Mouse (Mus musculus) embryonic facial prominence, embryonic 14.5 days (tissue): ENCODE measurements at regions not wholly inside any gene's neighbourhood (a gene's known extent, or its start where the extent isn't known, plus 50 kb on each side); places are given as distances from the start of the nearest gene placed in this dataset.

Experiments
- ATAC-seq: fragments of 200-750 bp; cut with Nextera tagmentation; 2 replicates; pipeline ENCODE4 v1.8.0; 2017; ENCODE audit warnings: low read depth, moderate number of reproducible peaks, moderate TSS enrichment
- DNase-seq: peaks from one replicate; pipeline ENCODE4 v3.0.0-alpha.2; 2015; ENCODE audit warnings: low spot score
- H3K27ac ChIP-seq: fragments of 300-500 bp; sonication (generic); replicated peaks from 2 replicates; pipeline ENCODE4 v1.5.1; 2014; ENCODE audit warnings: low read depth, mild to moderate bottlenecking, low read length, moderate library complexity
- H3K27me3 ChIP-seq: fragments of 300-500 bp; sonication (generic); replicated peaks from 2 replicates; pipeline ENCODE4 v1.6.1; 2014; ENCODE audit warnings: low read length; ENCODE audit not compliant: control insufficient read depth, insufficient read depth
- H3K36me3 ChIP-seq: fragments of 300-500 bp; sonication (generic); 2 replicates; pipeline ENCODE4 v1.6.1; 2014; ENCODE audit warnings: low read length, mixed read lengths; ENCODE audit not compliant: control insufficient read depth, insufficient read depth
- H3K4me1 ChIP-seq: fragments of 300-500 bp; sonication (generic); 2 replicates; pipeline ENCODE4 v1.6.1; 2014; ENCODE audit warnings: antibody characterized with exemption, low read length; ENCODE audit not compliant: control insufficient read depth, insufficient read depth
- H3K4me2 ChIP-seq: fragments of 300-500 bp; sonication (generic); 2 replicates; pipeline ENCODE4 v1.6.1; 2014; ENCODE audit warnings: low read depth, mild to moderate bottlenecking, low read length, moderate library complexity, mixed read lengths
- H3K4me3 ChIP-seq: fragments of 300-500 bp; sonication (generic); 2 replicates; pipeline ENCODE4 v1.5.1; 2014; ENCODE audit warnings: low read depth, mild to moderate bottlenecking, low read length
- H3K9ac ChIP-seq: fragments of 300-500 bp; sonication (generic); 2 replicates; pipeline ENCODE4 v1.6.1; 2014; ENCODE audit warnings: low read depth, mild to moderate bottlenecking, low read length, moderate library complexity, mixed read lengths
- H3K9me3 ChIP-seq: fragments of 300-500 bp; sonication (generic); 2 replicates; pipeline ENCODE4 v1.6.1; 2016; ENCODE audit warnings: low read length; ENCODE audit not compliant: control insufficient read depth
- WGBS: fragments of 180-500 bp; shearing (Covaris S2); extraction: QIAGEN DNeasy Blood & Tissue Kit; methylation state at CpG from one replicate; pipeline ENCODE4 v1.1.7; 2014; 5-methylcytosine and 5-hydroxymethylcytosine counted together

DNA sequence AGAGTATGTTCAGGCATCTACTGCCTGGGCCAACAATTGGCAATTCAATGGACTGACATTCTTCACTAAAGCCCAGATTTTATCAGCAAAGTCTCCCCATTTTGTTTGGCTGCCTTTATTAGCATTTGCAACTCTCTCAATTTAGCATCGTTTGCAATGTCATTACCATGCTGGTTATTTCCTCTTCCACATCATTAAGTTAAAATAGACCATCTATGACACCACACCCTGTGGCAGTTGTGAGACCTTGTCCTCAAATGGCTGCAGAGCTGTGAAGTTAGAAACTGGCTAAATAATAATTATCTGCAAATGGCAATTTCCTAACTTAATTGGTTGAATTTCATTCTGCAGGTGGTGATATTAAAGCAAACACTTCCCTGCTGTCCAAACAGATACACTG is 381.8 kb downstream of the H2al1n start:
- no peaks in the 10 kb centered on the region for H3K36me3 ChIP-seq
- H3K27ac ChIP-seq: no peak overlapping the region
- no peak overlapping the region for H3K9ac ChIP-seq
- H3K27me3 ChIP-seq: no peaks in the 10 kb centered on the region
- no peaks in the 10 kb centered on the region for H3K4me1 ChIP-seq
- WGBS: 48% methylated on average over 1 of the region's 1 CpGs
- no peak overlapping the region for H3K4me3 ChIP-seq
- DNase-seq: no peak
- no peak for ATAC-seq
- no peaks in the 10 kb centered on the region for H3K9me3 ChIP-seq
- H3K4me2 ChIP-seq: no peak overlapping the region

GRCm38 (mm10) chrX:14596799-14597198 is 385.9 kb downstream of the H2al1n start:
- Histone ChIP-seq H3K27ac (no peak overlapping the region), H3K36me3 (no peaks in the 10 kb centered on the region), H3K27me3 (no peaks in the 10 kb centered on the region), H3K4me2 (no peak overlapping the region), H3K9me3 (no peaks in the 10 kb centered on the region), H3K4me3 (no peak overlapping the region), H3K4me1 (no peaks in the 10 kb centered on the region), H3K9ac (no peak overlapping the region)
- ATAC-seq: no peak
- no peak for DNase-seq

DNA sequence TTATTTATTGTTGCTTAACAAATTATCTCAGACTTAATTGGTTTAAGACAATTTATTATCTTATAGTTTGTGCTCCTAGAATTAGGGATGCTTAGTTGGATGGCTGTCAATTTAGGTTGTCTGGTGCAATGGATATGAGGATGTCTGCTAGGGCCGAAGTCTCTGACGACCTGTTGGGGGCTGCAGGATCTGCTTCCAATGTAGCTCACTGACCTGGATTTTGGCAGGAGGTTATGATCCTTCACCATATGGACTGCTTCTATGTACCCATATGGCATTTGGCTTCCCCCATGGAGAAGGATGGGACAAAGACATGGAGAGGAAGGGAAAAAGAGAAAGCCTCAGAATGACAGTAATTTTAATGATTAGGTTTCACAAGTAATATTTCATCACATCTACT is 391.0 kb downstream of the H2al1n start:
- H3K27me3 ChIP-seq: no peaks in the 10 kb centered on the region
- WGBS: 88% methylated on average over 2 of the region's 2 CpGs
- DNase-seq: no peak
- H3K9ac ChIP-seq: no peak overlapping the region
- no peaks in the 10 kb centered on the region for H3K4me1 ChIP-seq
- no peak overlapping the region for H3K4me2 ChIP-seq
- no peaks in the 10 kb centered on the region for H3K9me3 ChIP-seq
- H3K36me3 ChIP-seq: no peaks in the 10 kb centered on the region
- no peak for ATAC-seq
- H3K4me3 ChIP-seq: no peak overlapping the region
- H3K27ac ChIP-seq: no peak overlapping the region

GRCm38 (mm10) chrX:14609196-14609595 is 398.2 kb downstream of the H2al1n start:
- 92% methylated on average over 1 of the region's 1 CpGs for WGBS
- no peak for ATAC-seq

GRCm38 (mm10) chrX:14628267-14628901 is 417.4 kb downstream of the H2al1n start:
- Histone ChIP-seq H3K27ac (0 out of 2 replicates have a peak overlapping the region, but pooled peaks have one; percentile 15), H3K9me3 (no peaks in the 10 kb centered on the region), H3K4me2 (peak overlapping the region; percentile 32), H3K36me3 (no peaks in the 10 kb centered on the region), H3K4me3 (no peak overlapping the region), H3K27me3 (no peaks in the 10 kb centered on the region), H3K9ac (no peak overlapping the region), H3K4me1 (no peaks in the 10 kb centered on the region)
- ATAC-seq (peak; percentile 92), DNase-seq (peak; percentile 91)
- WGBS: 25% methylated on average over 10 of the region's 10 CpGs

More at GRCm38 (mm10) chrX:14609196-14609595, 398.2 kb downstream of the H2al1n start:
- Histone ChIP-seq H3K9ac (no peak overlapping the region), H3K9me3 (no peaks in the 10 kb centered on the region), H3K36me3 (no peaks in the 10 kb centered on the region), H3K4me3 (no peak overlapping the region), H3K27ac (no peak overlapping the region), H3K4me1 (no peaks in the 10 kb centered on the region), H3K27me3 (no peaks in the 10 kb centered on the region), H3K4me2 (no peak overlapping the region)
- DNase-seq: no peak

- no peak overlapping the region for H3K9ac ChIP-seq
- H3K4me1 ChIP-seq: no peaks in the 10 kb centered on the region
- no peaks in the 10 kb centered on the region for H3K9me3 ChIP-seq
- H3K36me3 ChIP-seq: no peaks in the 10 kb centered on the region
- WGBS: 88% methylated on average over 3 of the region's 3 CpGs
- H3K4me3 ChIP-seq: no peak overlapping the region
- no peak overlapping the region for H3K4me2 ChIP-seq
- DNase-seq: no peak
- no peaks in the 10 kb centered on the region for H3K27me3 ChIP-seq
- no peak overlapping the region for H3K27ac ChIP-seq
- ATAC-seq: no peak
Measured at GRCm38 (mm10) chrX:14639378-14639777, 428.4 kb downstream of the H2al1n start.

DNA sequence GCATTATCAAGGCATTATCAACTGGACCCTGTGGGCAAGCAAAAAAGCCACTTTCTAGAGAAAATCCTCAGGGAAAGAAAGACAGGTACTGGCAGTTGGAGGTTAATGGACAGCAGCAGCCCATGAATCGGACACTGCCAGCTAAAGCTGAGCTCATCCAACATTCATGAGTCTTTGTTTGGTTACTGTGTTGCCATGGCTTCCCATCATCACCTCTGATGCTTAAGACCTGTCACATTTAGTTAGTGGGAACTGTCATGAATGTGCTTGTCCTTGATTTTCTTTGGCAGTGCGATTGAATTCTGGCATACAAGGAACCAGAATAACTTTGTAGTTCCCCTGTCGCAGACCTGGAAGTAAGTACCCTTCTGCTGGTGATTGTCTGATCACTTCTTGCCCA is 453.9 kb downstream of the H2al1n start:
- ATAC-seq: no peak

DNA sequence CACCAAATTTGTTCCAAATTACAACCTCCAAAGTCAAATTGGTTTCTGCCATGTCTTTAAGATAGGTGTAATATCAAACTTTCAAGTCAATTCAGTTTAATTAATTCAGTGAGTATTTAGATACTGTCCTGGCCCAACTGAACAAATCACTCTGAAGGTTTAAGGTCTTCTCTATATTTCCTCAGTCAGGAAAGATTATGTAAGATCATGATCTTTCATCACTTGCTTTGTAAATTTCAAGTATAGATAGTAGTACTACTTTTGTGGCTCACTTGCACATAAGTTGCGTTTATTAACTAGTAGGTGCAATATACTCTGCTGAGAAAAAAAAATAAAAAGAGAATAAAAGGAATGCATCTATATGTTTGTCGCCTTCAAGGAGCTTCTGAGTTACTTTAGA is 485.4 kb downstream of the H2al1n start:
- Histone ChIP-seq H3K27me3 (no peaks in the 10 kb centered on the region), H3K36me3 (no peaks in the 10 kb centered on the region), H3K4me3 (no peak overlapping the region), H3K4me2 (no peak overlapping the region), H3K4me1 (no peaks in the 10 kb centered on the region), H3K27ac (no peak overlapping the region), H3K9ac (no peak overlapping the region), H3K9me3 (no peaks in the 10 kb centered on the region)
- ATAC-seq (no peak), DNase-seq (no peak)
- 89% methylated on average over 2 of the region's 2 CpGs for WGBS

More for the DNA sequence above, 453.9 kb downstream of the H2al1n start:
- DNase-seq: no peak
- no peak overlapping the region for H3K4me2 ChIP-seq
- H3K27me3 ChIP-seq: no peaks in the 10 kb centered on the region
- no peak overlapping the region for H3K27ac ChIP-seq
- H3K9ac ChIP-seq: no peak overlapping the region
- no peaks in the 10 kb centered on the region for H3K9me3 ChIP-seq
- H3K36me3 ChIP-seq: no peaks in the 10 kb centered on the region
- H3K4me1 ChIP-seq: no peaks in the 10 kb centered on the region
- WGBS: 56% methylated on average over 3 of the region's 3 CpGs
- no peak overlapping the region for H3K4me3 ChIP-seq

- H3K4me3 ChIP-seq: no peak overlapping the region
- no peaks in the 10 kb centered on the region for H3K9me3 ChIP-seq
- H3K9ac ChIP-seq: no peak overlapping the region
- H3K36me3 ChIP-seq: no peaks in the 10 kb centered on the region
- no peak overlapping the region for H3K27ac ChIP-seq
- H3K4me2 ChIP-seq: no peak overlapping the region
- no peak for DNase-seq
- no peak for ATAC-seq
- H3K27me3 ChIP-seq: no peaks in the 10 kb centered on the region
- no peaks in the 10 kb centered on the region for H3K4me1 ChIP-seq
Measured at GRCm38 (mm10) chrX:14738999-14739398, 528.1 kb downstream of the H2al1n start.
